Mouse (Mus musculus) inflammation-experienced regulatory T-cells (primary cell): ENCODE measurements around the gene Map3k4. TPM values are rescaled to one million over a fixed set of nuclear protein-coding genes. Genes with fewer than 3 reads are reported as not detected.

Experiments
- polyA plus RNA-seq, 2 experiments: library from polyadenylated mRNA; unstranded; fragments of 100-300 nt; shearing (Covaris generic); gene quantifications; one replicate each; pipeline ENCODE4 v1.2.1; 2017

The Map3k4 gene
- polyA plus RNA-seq, result 10 to 100 TPM; 48.7 to 67.9 TPM

DNA sequence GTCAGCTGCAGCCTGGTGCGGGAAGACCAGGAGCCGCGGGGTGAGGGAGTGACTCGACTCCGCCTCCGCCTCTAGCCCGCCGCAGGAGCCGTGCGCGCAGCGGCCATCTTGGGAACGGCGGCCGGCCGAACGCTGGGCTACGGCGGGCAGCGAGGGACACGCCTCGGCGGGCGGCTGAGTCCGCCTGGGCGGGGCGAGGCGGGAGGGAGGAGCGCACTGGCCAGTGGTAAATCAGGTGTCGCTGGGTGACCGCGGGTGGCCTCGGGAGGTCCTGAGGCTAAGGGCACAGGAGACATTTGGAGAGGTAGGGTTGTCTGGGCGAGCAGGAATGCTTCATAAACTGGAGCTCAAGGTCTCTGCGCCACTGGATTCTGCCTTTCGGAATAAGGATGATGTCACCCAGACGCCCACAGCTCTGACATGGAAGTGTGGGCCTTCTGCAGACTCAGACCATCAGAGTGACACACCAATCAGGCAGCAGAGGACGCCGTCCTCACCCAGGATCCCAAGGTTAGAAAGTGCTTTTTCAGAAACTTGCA lies at the start of gene Map3k4:
Gene Map3k4 (minus strand): TSS at position 134 of the 539 bp plus-strand sequence.

Other genes starting within 250 kb of the Map3k4 start
- gene Agpat4, start 200.1 kb downstream of the Map3k4 start, polyA plus RNA-seq, result 10 to 100 TPM; 11.2 to 13.4 TPM
- gene Plg, start 59.8 kb upstream of the Map3k4 start, polyA plus RNA-seq, result under 1 TPM in 1 of 2 experiments, not detected in 1; 0.75 TPM
- 1 to 10 TPM in 1 of 2 experiments, under 1 TPM in 1; 0.10 to 2.3 TPM for gene Slc22a3, start 188.9 kb upstream of the Map3k4 start, polyA plus RNA-seq